Mouse (Mus musculus) urinary bladder, postnatal 0 days (tissue): ENCODE results near the gene Brca1. TPM values are rescaled to one million over a fixed set of nuclear protein-coding genes. Genes with fewer than 3 reads are reported as not detected.

Source experiments
- polyA plus RNA-seq: library from polyadenylated mRNA; unstranded; fragments of >200 nt; fragmentation: Nextera tagmentation; extraction: Ambion mirVana; gene quantifications from 2 replicates; pipeline ENCODE4 v1.2.1, GENCODE M21; 2015

Gene Brca1
- 2.2 and 2.7 TPM in 2 replicates for polyA plus RNA-seq

DNA sequence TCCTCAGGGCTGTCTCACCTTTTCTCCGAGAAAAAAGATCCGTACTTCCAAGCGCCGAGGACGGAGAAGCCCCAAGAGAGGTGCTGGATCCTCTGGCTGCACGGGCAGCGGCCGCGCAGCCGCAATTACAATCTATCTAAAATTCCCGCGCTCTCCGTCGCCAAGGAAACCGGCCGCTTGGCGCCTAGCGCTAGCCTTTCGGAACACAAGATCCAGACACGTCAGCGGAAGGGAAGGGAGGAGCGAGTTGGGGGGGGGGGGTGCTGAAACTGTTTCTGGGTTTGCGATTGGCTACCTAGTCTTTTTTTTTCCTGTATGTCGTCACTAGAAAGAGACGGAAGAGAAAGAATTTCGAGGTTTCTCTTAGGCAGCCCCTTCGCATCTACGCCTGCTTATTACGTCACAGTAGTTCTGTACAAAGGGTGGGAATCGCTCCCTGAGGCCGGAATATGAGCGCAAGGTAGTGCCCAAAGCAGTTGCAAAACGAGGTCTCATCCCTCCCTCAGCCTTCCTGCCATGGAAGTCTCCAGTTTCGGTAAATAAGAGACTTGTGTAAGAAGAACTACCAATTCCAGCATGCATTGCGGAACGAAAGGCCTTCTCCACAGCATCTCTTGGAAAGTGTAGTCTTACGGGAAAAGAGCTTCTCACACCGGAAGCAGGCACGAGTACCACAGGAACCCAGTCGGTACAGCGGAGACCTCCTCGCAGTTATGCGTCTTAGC is at the start of gene Brca1, which contains the start of gene Nbr1:
Gene Brca1 (minus strand): TSS at position 205 of the 725 bp plus-strand sequence.
Gene Nbr1 (plus strand): TSS at position 399 of the 725 bp plus-strand sequence.

DNA sequence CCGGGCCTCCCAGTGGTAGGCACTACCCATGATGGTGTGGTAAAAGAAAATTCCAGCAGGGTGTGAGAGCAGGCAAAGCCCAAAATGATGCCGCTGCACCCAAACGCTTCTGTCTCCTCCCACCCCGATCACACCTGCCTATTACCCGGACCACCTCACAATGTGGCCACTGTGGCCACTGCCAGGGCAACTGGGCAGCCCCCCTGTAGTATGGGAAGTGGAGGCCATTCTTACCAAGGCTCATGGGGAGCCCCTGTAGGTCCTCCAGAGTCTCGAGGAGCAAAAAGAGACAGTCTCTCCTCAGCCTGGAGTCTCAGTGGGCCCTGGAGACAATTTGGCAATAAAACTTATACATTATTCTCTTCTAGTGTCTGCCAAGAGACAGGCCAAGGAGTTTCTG is 47.4 kb upstream of the Brca1 start, which contains the start of gene Gm11634:
Gene Gm11634 (minus strand): TSS at position 101 of the 400 bp plus-strand sequence.

DNA sequence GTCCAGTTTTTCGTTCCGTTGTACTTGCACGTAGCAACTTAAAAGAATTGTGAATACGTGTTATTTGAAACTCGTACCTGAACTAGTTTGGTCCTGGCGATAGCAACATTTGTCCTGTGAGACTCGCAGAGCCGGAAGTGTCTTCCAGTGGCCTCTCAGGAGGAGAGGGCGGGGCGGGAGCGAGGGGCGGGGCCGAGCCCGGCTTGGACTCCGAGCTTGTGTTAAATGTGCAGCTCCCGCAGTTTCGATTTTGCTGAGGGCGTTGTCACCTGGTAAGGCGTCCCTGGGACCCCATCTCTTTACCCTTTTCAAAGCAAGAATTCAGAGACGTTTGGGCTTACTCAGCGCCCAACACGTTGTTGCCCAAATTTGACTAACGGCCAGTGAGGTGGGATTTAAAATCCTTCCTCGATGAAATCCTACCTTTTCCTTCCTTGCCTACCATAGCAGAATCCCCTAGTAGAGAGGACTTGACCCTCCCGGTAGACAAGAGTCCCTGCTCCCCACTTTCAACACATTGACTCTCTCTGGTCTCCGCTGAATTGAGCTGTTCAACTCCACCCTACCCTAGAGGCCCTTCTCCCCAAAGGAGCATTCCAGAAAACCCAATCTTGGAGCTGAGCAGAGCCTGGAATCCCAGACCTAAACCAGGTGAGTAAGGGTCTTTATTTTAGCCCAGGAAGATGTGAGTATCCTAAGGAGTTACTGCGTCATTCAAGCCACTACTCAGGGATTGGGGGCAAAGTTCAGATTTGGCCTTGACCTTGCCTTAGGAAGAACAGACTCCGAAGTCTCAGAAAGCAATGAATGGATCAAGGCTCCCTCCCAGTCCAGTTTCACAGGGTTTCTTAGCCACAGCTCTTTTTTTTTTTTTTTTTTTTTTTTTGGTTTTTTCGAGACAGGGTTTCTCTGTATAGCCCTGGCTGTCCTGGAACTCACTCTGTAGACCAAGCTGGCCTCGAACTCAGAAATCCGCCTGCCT is 30.6 kb upstream of the Brca1 start, which contains the start of gene Tmem106a:
Gene Tmem106a (plus strand): TSS at position 189 of the 982 bp plus-strand sequence.

GRCm38 (mm10) chr11:101465869-101466551 is 85.7 kb downstream of the Brca1 start, which contains the start of gene Vat1:
Vat1 (minus strand) TSS chr11:101466230.

DNA sequence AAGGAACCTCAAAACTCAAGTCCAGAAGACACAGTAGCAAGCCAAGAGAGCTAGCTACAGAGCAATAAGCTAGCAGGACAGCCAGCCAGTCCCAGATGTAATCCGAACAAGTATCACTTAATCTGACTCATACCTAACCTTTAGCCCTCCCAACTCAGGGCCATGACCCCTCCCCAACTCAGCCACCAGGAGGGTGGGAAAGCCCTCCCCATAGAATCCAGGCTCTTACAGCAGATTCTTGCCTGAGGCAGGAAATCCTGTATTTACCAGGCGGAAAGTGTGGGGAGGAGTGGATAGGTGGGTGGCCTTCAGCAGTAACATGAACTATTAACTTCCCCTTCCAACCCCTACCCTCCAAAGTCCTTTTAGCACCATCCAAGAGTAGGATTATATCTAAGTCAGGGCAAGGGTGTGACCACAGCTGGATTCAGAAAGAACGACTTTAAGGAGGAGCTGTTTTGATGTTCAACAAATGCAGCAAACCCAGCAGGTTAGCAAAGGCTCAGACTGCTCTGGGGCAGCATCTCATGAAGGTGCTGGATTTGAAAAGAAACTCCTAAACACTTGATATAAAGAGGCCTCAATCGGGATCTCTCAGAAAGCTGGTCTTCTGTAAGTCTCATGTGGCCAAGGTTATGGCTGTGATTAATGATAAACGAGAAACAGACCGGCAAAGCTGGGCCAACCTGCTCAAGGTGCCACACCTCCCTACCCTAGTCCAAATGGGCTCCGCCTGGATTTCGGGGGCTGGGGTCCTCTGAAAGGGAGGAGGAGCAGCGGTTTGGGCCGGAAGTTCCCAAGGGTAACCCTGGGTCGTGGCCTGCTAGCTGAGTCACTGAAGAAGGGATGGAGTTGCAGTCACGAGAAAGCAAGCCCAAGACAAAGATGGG is 87.3 kb downstream of the Brca1 start, which contains the start of gene Rnd2:
Gene Rnd2 (plus strand): TSS at position 789 of the 890 bp plus-strand sequence.

GRCm38 (mm10) chr11:101448274-101448746 is 103.4 kb downstream of the Brca1 start, which contains the start of gene Ifi35:
Ifi35 (plus strand) TSS chr11:101448407.

DNA sequence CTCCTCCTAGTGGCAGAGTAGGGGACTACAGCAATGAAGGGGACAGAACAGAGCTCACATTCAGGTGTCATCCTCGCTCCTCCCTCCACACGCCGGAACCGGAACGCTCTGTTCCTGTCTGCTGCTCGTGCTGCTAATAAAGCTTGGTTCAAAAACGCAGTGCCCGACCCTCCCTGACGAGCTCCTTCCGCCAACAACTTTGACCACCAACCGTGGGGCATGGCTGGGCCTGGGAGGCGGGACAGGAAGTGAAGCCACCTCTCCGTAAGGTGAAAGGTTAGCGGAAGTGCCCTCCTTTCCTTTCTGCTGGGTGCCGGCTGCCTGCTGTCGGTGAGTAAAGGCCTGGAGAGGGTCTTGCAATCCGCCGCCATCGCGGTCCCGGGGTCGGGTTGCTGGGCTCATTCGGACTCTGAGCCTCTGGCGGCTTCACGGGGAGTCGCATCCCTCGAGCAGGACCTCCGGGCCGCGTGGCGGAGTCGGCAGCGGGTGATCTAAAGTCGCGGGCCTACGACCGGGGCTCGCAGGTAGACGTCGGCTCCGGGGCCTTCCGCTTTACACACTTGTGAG is 109.5 kb downstream of the Brca1 start, which contains the start of gene Rpl27:
Gene Rpl27 (plus strand): TSS at position 172 of the 567 bp plus-strand sequence.

Other genes starting within 250 kb of the Brca1 start
- 107 and 110 TPM in 2 replicates for gene Becn1, start 249.7 kb downstream of the Brca1 start, polyA plus RNA-seq
- 61.2 and 66.0 TPM in 2 replicates for gene Psme3, start 235.7 kb downstream of the Brca1 start, polyA plus RNA-seq
- gene Aoc2, start 226.9 kb downstream of the Brca1 start, polyA plus RNA-seq: 0.31 and 0.41 TPM in 2 replicates
- 16.2 and 16.9 TPM in 2 replicates for gene Aoc3, start 221.3 kb downstream of the Brca1 start, polyA plus RNA-seq
- 0.23 TPM in 2 replicates for gene G6pc, start 184.4 kb downstream of the Brca1 start, polyA plus RNA-seq
- gene Aarsd1, start 134.3 kb downstream of the Brca1 start, polyA plus RNA-seq: 22.9 and 26.4 TPM in 2 replicates
- 4.0 and 5.9 TPM in 2 replicates for gene Gm27029, start 127.2 kb downstream of the Brca1 start, polyA plus RNA-seq
- gene Rundc1, start 126.9 kb downstream of the Brca1 start, polyA plus RNA-seq: 10.5 and 11.5 TPM in 2 replicates
- 20.4 and 24.3 TPM in 2 replicates for gene Ptges3l, start 126.6 kb downstream of the Brca1 start, polyA plus RNA-seq
- gene Rpl27, start 109.7 kb downstream of the Brca1 start, polyA plus RNA-seq: 267 and 271 TPM in 2 replicates
- 35.7 and 39.5 TPM in 2 replicates for gene Ifi35, start 103.5 kb downstream of the Brca1 start, polyA plus RNA-seq
- gene Rnd2, start 87.0 kb downstream of the Brca1 start, polyA plus RNA-seq: 7.1 and 8.2 TPM in 2 replicates
- gene Vat1, start 85.7 kb downstream of the Brca1 start, polyA plus RNA-seq: 80.4 and 88.7 TPM in 2 replicates
- 36.2 and 36.7 TPM in 2 replicates for gene Nbr1, start 194 bp upstream of the Brca1 start, polyA plus RNA-seq
- 16.5 and 19.3 TPM in 2 replicates for gene Tmem106a, start 30.3 kb upstream of the Brca1 start, polyA plus RNA-seq
- gene Gm11634, start 47.3 kb upstream of the Brca1 start, polyA plus RNA-seq: not detected in 2 replicates
- gene Rdm1, start 75.2 kb upstream of the Brca1 start, polyA plus RNA-seq: 23.8 and 26.2 TPM in 2 replicates
- 31.7 and 40.2 TPM in 2 replicates for gene Arl4d, start 113.6 kb upstream of the Brca1 start, polyA plus RNA-seq
- gene Dhx8, start 181.0 kb upstream of the Brca1 start, polyA plus RNA-seq: 14.3 and 15.7 TPM in 2 replicates
- 0.33 and 0.63 TPM in 2 replicates for gene Etv4, start 233.4 kb upstream of the Brca1 start, polyA plus RNA-seq